Mouse (Mus musculus) hindbrain, embryonic 14.5 days (tissue): ENCODE data around the gene 4921524J17Rik. TPM values are rescaled to one million over a fixed set of nuclear protein-coding genes. Genes with fewer than 3 reads are reported as not detected.

Experiments used
- ATAC-seq: fragments of 200-750 bp; cut with Nextera tagmentation; 2 replicates; pipeline ENCODE4 v1.8.0; 2017; ENCODE audit warnings: moderate number of reproducible peaks, mild to moderate bottlenecking, moderate TSS enrichment, moderate library complexity; ENCODE audit not compliant: low FRiP score
- DNase-seq: peaks from one replicate; pipeline ENCODE4 v3.0.0-alpha.2; 2015; ENCODE audit warnings: low spot score
- H3K27ac ChIP-seq: fragments of 300-500 bp; sonication (generic); 2 replicates; pipeline ENCODE4 v1.5.1; 2014; ENCODE audit warnings: mild to moderate bottlenecking, moderate library complexity
- H3K27me3 ChIP-seq: fragments of 300-500 bp; sonication (generic); 2 replicates; pipeline ENCODE4 v1.6.1; 2014; ENCODE audit warnings: mild to moderate bottlenecking, low read length, mixed read lengths; ENCODE audit not compliant: control insufficient read depth, insufficient read depth
- H3K36me3 ChIP-seq: fragments of 300-500 bp; sonication (generic); replicated peaks from 2 replicates; pipeline ENCODE4 v1.6.1; 2014; ENCODE audit not compliant: control insufficient read depth, insufficient read depth
- H3K4me1 ChIP-seq: fragments of 300-500 bp; sonication (generic); replicated peaks from 2 replicates; pipeline ENCODE4 v1.6.1; 2014; ENCODE audit warnings: antibody characterized with exemption, low read length, mixed read lengths; ENCODE audit not compliant: control insufficient read depth, insufficient read depth
- H3K4me2 ChIP-seq: fragments of 300-500 bp; sonication (generic); replicated peaks from 2 replicates; pipeline ENCODE4 v1.6.1; 2014; ENCODE audit warnings: mild to moderate bottlenecking, moderate library complexity
- H3K4me3 ChIP-seq: fragments of 300-500 bp; sonication (generic); replicated peaks from 2 replicates; pipeline ENCODE4 v1.5.1; 2014; ENCODE audit warnings: mild to moderate bottlenecking, low read length
- H3K9ac ChIP-seq: fragments of 300-500 bp; sonication (generic); 2 replicates; pipeline ENCODE4 v1.6.1; 2014
- H3K9me3 ChIP-seq: fragments of 300-500 bp; sonication (generic); 2 replicates; pipeline ENCODE4 v1.6.1; 2016; ENCODE audit warnings: low read length; ENCODE audit not compliant: control insufficient read depth
- WGBS: fragments of 180-500 bp; shearing (Covaris S2); extraction: QIAGEN DNeasy Blood & Tissue Kit; methylation state at CpG from one replicate; pipeline ENCODE4 v1.1.7; 2014; 5-methylcytosine and 5-hydroxymethylcytosine counted together
- polyA plus RNA-seq: library from polyadenylated mRNA; unstranded; fragments of >200 nt; fragmentation: Nextera tagmentation; extraction: Ambion mirVana; gene quantifications from 2 replicates; pipeline ENCODE4 v1.2.1, GENCODE M21; 2014

Gene 4921524J17Rik
- polyA plus RNA-seq, 1 experiment from 2014 or later = 35.7 TPM

DNA sequence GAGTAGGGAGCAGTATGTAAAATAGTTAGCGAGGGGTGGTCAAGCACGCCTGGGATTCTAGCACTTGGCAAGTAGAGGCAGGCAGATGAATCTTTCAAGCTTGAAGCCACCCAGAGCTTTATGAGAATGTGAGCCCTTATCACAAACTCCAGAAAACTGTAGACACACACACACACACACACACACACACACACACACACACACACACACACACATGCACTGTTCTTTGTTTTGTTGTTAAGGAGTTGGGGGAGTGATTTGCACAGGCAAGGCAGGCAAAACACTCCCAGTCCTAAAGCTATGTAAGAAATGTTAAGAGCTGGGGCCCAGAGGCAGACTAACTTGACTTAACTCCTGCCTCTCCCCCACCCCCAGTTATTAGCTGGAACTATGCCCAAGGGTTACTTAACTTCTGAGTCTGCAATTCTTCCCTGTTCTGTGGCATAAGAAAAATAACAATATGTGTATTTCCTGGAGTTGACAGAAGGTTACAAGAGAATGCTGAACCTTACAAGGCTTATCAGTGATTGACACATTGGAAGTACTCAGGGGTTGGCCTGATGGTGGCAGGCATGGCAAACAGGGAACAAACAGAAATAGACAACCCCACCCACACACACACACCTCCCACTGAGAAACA is 53.4 kb downstream of the 4921524J17Rik start:
- ATAC-seq (no peak), DNase-seq (no peak)
- Histone ChIP-seq H3K4me1 (no peaks in the 10 kb centered on the region), H3K27ac (no peak overlapping the region), H3K4me3 (no peak overlapping the region), H3K9me3 (no peaks in the 10 kb centered on the region), H3K9ac (no peak overlapping the region), H3K27me3 (no peaks in the 10 kb centered on the region), H3K4me2 (no peak overlapping the region), H3K36me3 (no peaks in the 10 kb centered on the region)
- 25% methylated on average over 2 of the region's 2 CpGs for WGBS

DNA sequence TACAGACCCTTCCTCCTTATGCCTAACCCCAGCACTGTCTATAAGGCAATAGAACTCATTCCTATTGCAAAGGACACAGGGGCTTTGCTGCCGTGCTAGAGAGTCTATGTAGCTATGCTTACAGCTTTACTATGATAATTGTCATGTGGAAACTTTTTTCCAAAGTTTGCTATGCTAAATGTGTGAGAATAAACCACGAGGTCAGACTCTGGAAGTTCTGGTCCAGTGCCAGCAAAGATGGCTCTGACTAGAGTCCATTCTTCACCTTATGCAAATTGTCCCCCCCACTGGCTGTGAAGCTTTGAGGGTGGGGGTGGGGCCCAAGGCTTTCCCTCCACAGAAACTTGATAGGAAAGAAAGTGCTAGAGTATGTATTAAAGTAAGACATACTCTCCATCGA is 56.1 kb downstream of the 4921524J17Rik start:
- Histone ChIP-seq H3K9ac (no peak overlapping the region), H3K27me3 (no peaks in the 10 kb centered on the region), H3K36me3 (no peaks in the 10 kb centered on the region), H3K4me3 (no peak overlapping the region), H3K4me2 (no peak overlapping the region), H3K4me1 (no peaks in the 10 kb centered on the region), H3K9me3 (no peaks in the 10 kb centered on the region), H3K27ac (no peak overlapping the region)
- 63% methylated on average over 3 of the region's 3 CpGs for WGBS
- ATAC-seq (no peak), DNase-seq (no peak)

DNA sequence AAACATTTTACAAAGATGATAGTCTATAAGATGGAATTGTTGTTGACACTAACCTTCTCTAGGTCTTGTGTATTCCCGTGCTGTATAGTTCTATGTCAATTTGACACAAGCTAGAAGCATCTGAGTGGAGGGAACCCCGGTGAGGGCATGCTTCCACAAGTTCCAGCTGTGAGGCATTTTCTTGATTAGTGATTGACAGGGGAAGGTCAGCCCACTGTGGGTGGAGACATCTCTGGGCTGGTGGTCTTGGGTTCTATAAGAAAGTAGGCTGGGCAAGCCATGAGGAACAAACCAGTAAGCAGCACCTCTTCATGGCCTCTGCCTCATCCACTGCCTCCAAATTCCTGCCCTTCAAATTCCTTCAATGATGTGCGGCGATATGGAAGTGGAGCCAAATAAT is 58.3 kb downstream of the 4921524J17Rik start:
- Histone ChIP-seq H3K27me3 (no peaks in the 10 kb centered on the region), H3K9ac (no peak overlapping the region), H3K4me1 (no peaks in the 10 kb centered on the region), H3K9me3 (no peaks in the 10 kb centered on the region), H3K27ac (no peak overlapping the region), H3K4me3 (no peak overlapping the region), H3K36me3 (no peaks in the 10 kb centered on the region), H3K4me2 (no peak overlapping the region)
- ATAC-seq = no peak
- DNase-seq = no peak
- 64% methylated on average over 4 of the region's 4 CpGs for WGBS

DNA sequence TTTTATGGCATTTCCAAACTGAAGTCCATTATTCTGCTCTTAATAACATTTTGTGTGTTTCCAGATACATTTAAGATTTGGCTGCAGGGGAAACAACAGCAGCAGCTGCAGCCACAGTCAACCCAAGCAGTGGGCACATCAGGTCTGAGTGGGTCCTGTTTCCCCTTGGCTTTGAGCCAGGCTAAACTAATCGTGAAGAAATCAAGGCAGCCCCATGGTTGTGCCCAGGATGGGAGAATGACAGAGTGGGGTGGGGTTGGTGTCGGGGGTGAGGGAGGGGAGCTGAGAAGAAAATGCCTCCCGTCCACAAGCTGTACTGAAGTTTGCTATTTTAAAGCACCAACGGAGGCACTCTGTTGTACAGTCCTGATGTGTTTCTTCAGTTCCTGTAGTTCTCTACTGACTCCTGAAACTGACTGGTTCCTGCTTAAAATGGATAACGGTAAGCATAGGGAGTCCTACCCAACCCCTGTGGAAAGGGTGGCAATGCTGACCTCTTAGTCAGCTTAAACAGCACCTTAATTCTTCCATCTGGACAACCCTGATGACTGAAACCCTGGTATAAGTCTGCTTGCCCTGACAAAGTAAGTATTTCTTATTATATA is 59.1 kb downstream of the 4921524J17Rik start:
- no peak for DNase-seq
- WGBS = 73% methylated on average over 5 of the region's 5 CpGs

DNA sequence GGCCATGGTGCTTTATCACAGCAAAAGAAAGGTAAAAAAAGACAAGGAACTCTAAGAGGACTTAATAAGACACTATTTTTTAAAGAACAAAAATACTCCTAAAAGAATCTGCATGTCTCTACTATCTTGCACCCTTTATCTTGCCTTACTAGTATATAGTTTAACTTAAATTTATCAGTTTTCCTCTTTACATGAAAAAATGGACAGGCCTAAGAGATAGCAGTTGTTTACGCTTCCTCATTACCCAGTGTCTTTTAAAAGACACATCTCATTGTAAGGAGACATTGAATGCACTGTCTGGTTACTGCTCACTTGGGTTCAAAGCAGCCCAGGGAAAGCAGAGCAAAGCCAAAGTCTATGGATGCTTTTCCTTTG is 60.2 kb downstream of the 4921524J17Rik start:
- Histone ChIP-seq H3K9ac (no peak overlapping the region), H3K4me1 (no peaks in the 10 kb centered on the region), H3K9me3 (no peaks in the 10 kb centered on the region), H3K27me3 (no peaks in the 10 kb centered on the region), H3K4me3 (no peak overlapping the region), H3K27ac (no peak overlapping the region), H3K4me2 (no peak overlapping the region), H3K36me3 (no peaks in the 10 kb centered on the region)
- DNase-seq = no peak
- no peak for ATAC-seq
- WGBS = 100% methylated on average over 1 of the region's 1 CpGs

More for the DNA sequence above, 59.1 kb downstream of the 4921524J17Rik start:
- H3K4me1 ChIP-seq = no peaks in the 10 kb centered on the region
- H3K36me3 ChIP-seq = no peaks in the 10 kb centered on the region
- H3K4me3 ChIP-seq = no peak overlapping the region
- H3K9ac ChIP-seq = no peak overlapping the region
- H3K27me3 ChIP-seq = no peaks in the 10 kb centered on the region
- no peak overlapping the region for H3K27ac ChIP-seq
- H3K9me3 ChIP-seq = no peaks in the 10 kb centered on the region
- no peak for ATAC-seq
- no peak overlapping the region for H3K4me2 ChIP-seq

DNA sequence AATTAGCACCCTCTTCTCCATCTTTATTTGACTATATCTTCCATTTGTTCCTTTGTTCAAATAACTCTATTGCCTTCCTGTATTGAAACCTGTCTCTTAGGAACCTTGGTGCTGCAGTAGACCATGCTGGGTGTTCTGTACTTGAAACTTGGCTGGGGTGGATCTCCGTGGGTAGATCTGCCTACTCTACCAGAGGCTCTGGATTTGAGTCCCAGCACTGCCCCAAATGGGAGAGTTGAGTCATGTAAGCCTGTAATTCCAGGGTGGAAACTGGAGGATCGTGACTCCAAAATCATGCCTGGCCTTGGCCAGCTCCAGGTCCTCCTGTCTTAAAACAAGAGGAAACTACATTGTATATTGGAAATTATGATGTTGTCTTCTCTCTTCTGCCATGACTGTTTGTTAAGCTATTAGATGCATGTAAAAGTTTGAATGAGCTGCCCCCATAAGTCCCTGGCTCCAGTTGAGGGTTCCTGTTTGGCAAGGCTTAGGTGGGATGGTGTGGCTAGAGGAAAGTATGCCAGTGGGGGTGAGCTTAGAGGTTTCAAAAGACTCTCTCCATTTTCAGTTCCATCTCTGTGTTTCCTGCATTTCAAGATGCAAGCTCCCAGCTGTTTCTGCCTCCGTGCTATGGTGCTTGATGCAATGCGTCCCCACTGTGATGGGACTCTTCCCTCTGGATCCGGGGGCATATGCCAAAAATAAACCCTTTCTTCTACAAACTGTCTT is 60.7 kb downstream of the 4921524J17Rik start:
- Histone ChIP-seq H3K4me1 (no peaks in the 10 kb centered on the region), H3K9ac (no peak overlapping the region), H3K27me3 (no peaks in the 10 kb centered on the region), H3K36me3 (no peaks in the 10 kb centered on the region), H3K9me3 (no peaks in the 10 kb centered on the region), H3K4me3 (no peak overlapping the region), H3K4me2 (no peak overlapping the region), H3K27ac (no peak overlapping the region)
- 86% methylated on average over 5 of the region's 5 CpGs for WGBS
- ATAC-seq = no peak
- DNase-seq = no peak

DNA sequence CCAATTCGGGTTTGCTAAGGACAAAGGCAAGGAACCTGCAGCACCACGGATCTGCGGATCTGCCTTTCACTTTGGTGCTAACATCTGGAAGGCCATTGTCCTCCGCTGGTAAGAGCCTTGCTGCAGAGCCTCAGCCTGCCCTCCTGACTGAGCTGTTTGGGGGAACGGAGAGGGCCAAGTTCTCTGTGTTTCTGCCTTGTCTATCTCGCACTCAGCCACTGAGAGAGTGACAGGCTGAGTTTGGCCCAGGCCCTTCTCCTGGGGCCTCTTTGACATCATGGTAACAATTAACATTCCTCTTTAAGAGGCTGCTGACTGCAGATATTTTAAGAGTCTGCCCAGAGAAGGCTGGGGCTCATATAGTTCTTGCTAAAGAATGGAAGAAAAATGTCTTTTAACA is 67.5 kb downstream of the 4921524J17Rik start:
- no peak overlapping the region for H3K27ac ChIP-seq
- H3K4me3 ChIP-seq = no peak overlapping the region
- WGBS = 53% methylated on average over 6 of the region's 6 CpGs
- H3K9ac ChIP-seq = no peak overlapping the region
- H3K4me1 ChIP-seq = no peaks in the 10 kb centered on the region
- no peaks in the 10 kb centered on the region for H3K9me3 ChIP-seq
- no peak overlapping the region for H3K4me2 ChIP-seq
- H3K27me3 ChIP-seq = no peaks in the 10 kb centered on the region
- ATAC-seq = no peak
- no peak for DNase-seq
- H3K36me3 ChIP-seq = no peaks in the 10 kb centered on the region

DNA sequence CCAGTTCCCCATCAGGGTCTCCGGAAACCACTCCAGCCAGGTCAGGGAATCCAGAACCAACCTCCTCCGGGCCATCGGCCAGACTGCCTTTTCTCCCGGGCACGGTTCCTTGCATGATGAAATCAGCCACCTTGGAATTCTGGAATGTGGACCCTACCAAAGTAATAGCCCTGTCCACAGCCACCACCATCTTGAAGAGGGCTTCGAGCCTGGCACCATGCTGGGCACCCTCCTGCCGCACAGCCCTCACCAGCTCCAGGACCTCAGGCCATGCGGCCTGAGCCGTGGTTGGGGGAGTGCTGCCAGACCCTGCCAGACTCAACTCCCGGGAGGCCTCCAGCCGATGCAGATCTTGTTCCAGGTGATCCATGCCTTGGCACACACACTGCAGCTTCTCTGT is 68.0 kb downstream of the 4921524J17Rik start:
- H3K27ac ChIP-seq = no peak overlapping the region
- no peak for ATAC-seq
- no peak overlapping the region for H3K9ac ChIP-seq
- 87% methylated on average over 11 of the region's 11 CpGs for WGBS
- no peak overlapping the region for H3K4me3 ChIP-seq
- H3K4me2 ChIP-seq = no peak overlapping the region
- H3K27me3 ChIP-seq = no peaks in the 10 kb centered on the region
- H3K36me3 ChIP-seq = no peaks in the 10 kb centered on the region
- DNase-seq = no peak
- H3K4me1 ChIP-seq = no peaks in the 10 kb centered on the region
- no peaks in the 10 kb centered on the region for H3K9me3 ChIP-seq

DNA sequence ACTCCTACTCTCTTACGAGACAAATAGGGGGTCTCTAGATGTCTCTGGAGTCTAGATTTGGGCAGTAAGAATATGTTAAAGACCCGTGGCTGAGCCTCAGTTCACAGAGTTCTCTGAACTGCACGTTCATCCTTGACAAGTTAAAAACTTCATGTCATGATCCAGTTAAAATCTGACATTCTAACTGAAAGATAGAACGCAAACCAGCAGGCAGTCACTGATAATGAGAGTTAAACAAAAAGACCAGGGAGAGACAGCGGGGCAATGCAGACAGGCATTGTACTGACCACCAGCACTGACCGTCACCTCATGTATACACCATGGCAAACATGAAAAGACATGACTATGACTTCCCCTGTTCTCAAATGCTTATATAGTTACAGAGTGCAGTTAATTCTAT is 69.2 kb downstream of the 4921524J17Rik start:
- Histone ChIP-seq H3K4me3 (no peak overlapping the region), H3K4me2 (no peak overlapping the region)
- whole genome bisulfite sequencing = 77% methylated on average over 6 of the region's 6 CpGs

More for the DNA sequence above, 69.2 kb downstream of the 4921524J17Rik start:
- Histone ChIP-seq H3K9ac (no peak overlapping the region), H3K4me1 (no peaks in the 10 kb centered on the region), H3K27me3 (no peaks in the 10 kb centered on the region), H3K27ac (no peak overlapping the region), H3K36me3 (no peaks in the 10 kb centered on the region), H3K9me3 (no peaks in the 10 kb centered on the region)
- DNase-seq (no peak), ATAC-seq (no peak)
